Mouse (Mus musculus) liver, embryonic 15.5 days (tissue): ENCODE measurements around the gene Ppm1g. TPM values are rescaled to one million over a fixed set of nuclear protein-coding genes. Genes with fewer than 3 reads are reported as not detected.

Source experiments
- ATAC-seq: fragments of 200-750 bp; cut with Nextera tagmentation; 2 replicates; pipeline ENCODE4 v1.8.0; 2017; ENCODE audit warnings: moderate number of reproducible peaks, mild to moderate bottlenecking, moderate library complexity; ENCODE audit not compliant: insufficient read depth
- H3K27ac ChIP-seq: fragments of 300-500 bp; sonication (generic); replicated peaks from 2 replicates; pipeline ENCODE4 v1.5.1; 2015; ENCODE audit warnings: mild to moderate bottlenecking, inconsistent platforms
- H3K27me3 ChIP-seq: fragments of 300-500 bp; sonication (generic); 2 replicates; pipeline ENCODE4 v1.6.1; 2015; ENCODE audit warnings: mild to moderate bottlenecking, inconsistent platforms
- H3K36me3 ChIP-seq: fragments of 300-500 bp; sonication (generic); replicated peaks from 2 replicates; pipeline ENCODE4 v1.6.1; 2015; ENCODE audit warnings: moderate library complexity, mild to moderate bottlenecking, inconsistent platforms
- H3K4me1 ChIP-seq: fragments of 300-500 bp; sonication (generic); replicated peaks from 2 replicates; pipeline ENCODE4 v1.6.1; 2015; ENCODE audit warnings: inconsistent platforms
- H3K4me2 ChIP-seq: fragments of 300-500 bp; sonication (generic); 2 replicates; pipeline ENCODE4 v1.6.1; 2015; ENCODE audit warnings: moderate library complexity, mild to moderate bottlenecking, inconsistent platforms
- H3K4me3 ChIP-seq: fragments of 300-500 bp; sonication (generic); replicated peaks from 2 replicates; pipeline ENCODE4 v1.5.1; 2015; ENCODE audit warnings: mild to moderate bottlenecking, inconsistent platforms
- H3K9ac ChIP-seq: fragments of 300-500 bp; sonication (generic); 2 replicates; pipeline ENCODE4 v1.6.1; 2015; ENCODE audit warnings: moderate library complexity, mild to moderate bottlenecking, inconsistent platforms
- H3K9me3 ChIP-seq: fragments of 300-500 bp; sonication (generic); replicated peaks from 2 replicates; pipeline ENCODE4 v1.6.1; 2016; ENCODE audit warnings: inconsistent platforms
- WGBS: fragments of 180-500 bp; shearing (Covaris S2); methylation state at CpG from one replicate; pipeline ENCODE4 v1.1.7; 2015; ENCODE audit warnings: mixed read lengths; ENCODE audit not compliant: insufficient replicate concordance; 5-methylcytosine and 5-hydroxymethylcytosine counted together
- polyA plus RNA-seq: library from polyadenylated mRNA; unstranded; fragments of >200 nt; fragmentation: Nextera tagmentation; extraction: Ambion mirVana; gene quantifications from 2 replicates; pipeline ENCODE4 v1.2.1, GENCODE M21; 2015

Gene Ppm1g
- polyA plus RNA-seq, 1 experiment from 2014 or later: 110 TPM

DNA sequence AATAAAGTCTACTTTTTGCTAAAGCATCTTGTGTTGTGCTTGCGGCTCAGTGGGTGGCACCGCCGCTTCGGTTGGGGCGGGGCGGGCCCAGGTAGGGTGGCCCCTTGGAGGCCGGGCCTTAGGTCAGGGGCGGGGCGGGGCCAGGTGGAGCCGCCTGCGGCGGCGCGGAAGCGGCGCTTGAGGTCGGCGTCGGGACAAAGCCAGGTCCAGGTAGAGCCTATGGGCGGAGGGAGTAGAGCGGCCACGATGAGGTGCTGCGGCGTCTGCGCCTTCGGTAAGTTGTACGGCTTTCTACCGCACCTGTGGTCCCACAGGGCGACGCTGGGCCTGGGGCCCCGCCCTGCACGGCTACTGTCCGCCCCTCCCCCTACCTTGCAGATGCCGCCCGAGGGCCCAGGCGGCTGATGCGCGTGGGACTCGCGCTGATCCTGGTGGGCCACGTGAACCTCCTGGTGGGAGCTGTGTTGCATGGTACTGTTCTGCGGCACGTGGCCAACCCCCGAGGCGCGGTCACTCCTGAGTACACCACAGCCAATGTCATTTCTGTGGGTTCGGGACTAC lies 31.1 kb upstream of the Ppm1g start, which contains the start of gene Krtcap3:
Gene Krtcap3 (plus strand): TSS at position 151 of the 561 bp plus-strand sequence.
- ATAC-seq: peak; percentile 76
- H3K9me3 ChIP-seq: no peaks in the 10 kb centered on the region
- H3K27me3 ChIP-seq: no peaks in the 10 kb centered on the region
- H3K36me3 ChIP-seq: peaks cover 52% of the 10 kb centered on the region
- peak within 1 kb of the TSS; percentile 55 for H3K4me3 ChIP-seq
- H3K27ac ChIP-seq: no peak within 1 kb of the TSS
- peak within 1 kb of the TSS; percentile 70 for H3K4me2 ChIP-seq
- WGBS: 60% methylated on average over 47 of the region's 47 CpGs
- H3K4me1 ChIP-seq: peaks cover 34% of the 10 kb centered on the region
- H3K9ac ChIP-seq: no peak within 1 kb of the TSS

GRCm38 (mm10) chr5:31250716-31251115 lies 30.2 kb upstream of the Ppm1g start:
- peaks cover 61% of the 10 kb centered on the region for H3K36me3 ChIP-seq
- H3K4me2 ChIP-seq: no peak overlapping the region
- H3K9me3 ChIP-seq: no peaks in the 10 kb centered on the region
- no peak for ATAC-seq
- no peak overlapping the region for H3K27ac ChIP-seq
- H3K9ac ChIP-seq: no peak overlapping the region
- WGBS: 74% methylated on average over 4 of the region's 4 CpGs
- peaks cover 34% of the 10 kb centered on the region for H3K4me1 ChIP-seq
- no peaks in the 10 kb centered on the region for H3K27me3 ChIP-seq
- H3K4me3 ChIP-seq: no peak overlapping the region

GRCm38 (mm10) chr5:31242191-31242590 lies 21.7 kb upstream of the Ppm1g start:
- H3K4me1 ChIP-seq: peaks cover 19% of the 10 kb centered on the region
- ATAC-seq: no peak
- no peaks in the 10 kb centered on the region for H3K27me3 ChIP-seq
- no peaks in the 10 kb centered on the region for H3K9me3 ChIP-seq
- peak overlapping the region; percentile 99 for H3K9ac ChIP-seq
- peak overlapping the region; percentile 98 for H3K4me3 ChIP-seq
- H3K27ac ChIP-seq: peak overlapping the region; percentile 97; the same call in 1 of the 2 replicates
- H3K36me3 ChIP-seq: peaks cover 37% of the 10 kb centered on the region
- H3K4me2 ChIP-seq: peak overlapping the region; percentile 95
- 27% methylated on average over 10 of the region's 10 CpGs for WGBS

- H3K9ac ChIP-seq: peak overlapping the region; percentile 99
- peaks cover 30% of the 10 kb centered on the region for H3K36me3 ChIP-seq
- H3K27me3 ChIP-seq: no peaks in the 10 kb centered on the region
- ATAC-seq: no peak; the same call in 1 of the 2 replicates
- peaks cover 19% of the 10 kb centered on the region for H3K4me1 ChIP-seq
- peak overlapping the region; percentile 97 for H3K27ac ChIP-seq
- H3K4me2 ChIP-seq: peak overlapping the region; percentile 95
- no peaks in the 10 kb centered on the region for H3K9me3 ChIP-seq
- under 1% methylated on average over 13 of the region's 13 CpGs for WGBS
- H3K4me3 ChIP-seq: peak overlapping the region; percentile 98
Measured at GRCm38 (mm10) chr5:31241522-31242034, 21.1 kb upstream of the Ppm1g start.

- H3K4me3 ChIP-seq: peak within 1 kb of the TSS; percentile 98
- H3K9ac ChIP-seq: peak within 1 kb of the TSS; percentile 99
- peak within 1 kb of the TSS; percentile 97 for H3K27ac ChIP-seq
- peaks cover 19% of the 10 kb centered on the region for H3K4me1 ChIP-seq
- under 1% methylated on average over 92 of the region's 103 CpGs for WGBS
- H3K9me3 ChIP-seq: no peaks in the 10 kb centered on the region
- peak within 1 kb of the TSS; percentile 95 for H3K4me2 ChIP-seq
- H3K27me3 ChIP-seq: no peaks in the 10 kb centered on the region
- ATAC-seq: peak; percentile 97
- H3K36me3 ChIP-seq: peaks cover 24% of the 10 kb centered on the region
Measured at GRCm38 (mm10) chr5:31240637-31241521, 20.4 kb upstream of the Ppm1g start, which contains the start of the genes Nrbp1 and Gm9970. TSS of gene Nrbp1 (plus strand) at chr5:31240864. TSS of gene Gm9970 (minus strand) at chr5:31241232.

GRCm38 (mm10) chr5:31226641-31227040 lies 6.2 kb upstream of the Ppm1g start:
- Histone ChIP-seq H3K36me3 (no peaks in the 10 kb centered on the region), H3K27ac (no peak overlapping the region), H3K9ac (no peak overlapping the region), H3K4me2 (no peak overlapping the region), H3K9me3 (no peaks in the 10 kb centered on the region), H3K4me3 (no peak overlapping the region), H3K27me3 (no peaks in the 10 kb centered on the region), H3K4me1 (peaks cover 1% of the 10 kb centered on the region; the same call in 1 of the 2 replicates)
- no peak for ATAC-seq
- WGBS: 51% methylated on average over 1 of the region's 1 CpGs

DNA sequence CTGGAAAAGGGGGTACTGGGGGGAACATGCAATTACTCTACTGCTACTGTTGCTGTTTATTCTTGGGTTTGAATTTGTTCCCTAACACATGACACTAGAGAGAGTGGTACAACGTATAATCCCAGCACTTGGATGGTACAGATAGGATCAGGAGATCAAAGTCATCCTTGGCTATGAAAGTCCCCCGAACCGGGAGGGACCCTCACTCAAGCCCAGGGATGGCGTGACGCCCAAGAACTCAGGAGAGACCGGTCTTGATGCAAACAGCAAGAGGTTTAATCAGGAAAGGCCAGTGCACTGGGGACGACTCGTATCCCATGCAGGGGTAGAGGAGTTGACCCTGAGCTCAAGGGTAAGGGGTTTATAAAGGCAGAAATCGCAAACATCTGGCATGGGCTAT lies 2.2 kb upstream of the Ppm1g start:
- Histone ChIP-seq H3K27ac (no peak overlapping the region), H3K9me3 (no peaks in the 10 kb centered on the region), H3K27me3 (no peaks in the 10 kb centered on the region), H3K9ac (no peak overlapping the region), H3K4me3 (no peak overlapping the region), H3K4me2 (no peak overlapping the region), H3K36me3 (no peaks in the 10 kb centered on the region), H3K4me1 (peaks cover 24% of the 10 kb centered on the region)
- 79% methylated on average over 9 of the region's 9 CpGs for WGBS
- ATAC-seq: no peak

DNA sequence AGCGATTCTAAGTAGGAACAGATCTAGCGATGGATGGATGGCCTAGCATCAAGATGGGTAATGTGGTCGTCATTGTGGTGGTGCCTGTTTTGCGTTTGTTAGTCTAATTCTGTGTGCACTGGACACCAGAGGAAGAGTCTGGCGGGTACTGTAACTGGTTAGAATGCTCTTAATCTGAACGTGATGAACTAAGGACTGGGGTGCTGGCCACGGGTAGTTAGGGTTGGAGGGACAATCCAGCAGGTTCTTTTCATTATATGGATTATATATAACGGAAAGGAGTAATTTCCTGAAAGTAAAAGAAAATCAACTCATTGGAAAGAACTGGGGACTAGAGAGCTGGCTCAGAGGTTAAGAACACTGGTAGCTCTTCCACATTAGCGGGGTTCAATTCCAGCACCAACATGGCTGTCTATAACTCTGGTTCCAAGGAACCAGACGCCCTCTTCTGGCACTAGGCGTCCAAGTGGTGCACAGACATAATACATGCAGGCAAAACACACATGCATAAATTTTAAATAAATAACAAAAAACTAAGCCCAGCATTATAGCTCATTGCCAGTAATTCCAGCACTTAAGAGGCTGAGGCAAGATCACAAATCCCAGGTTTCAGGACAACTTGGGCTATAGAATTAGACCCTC lies 938 bp upstream of the Ppm1g start:
- 10% methylated on average over 11 of the region's 11 CpGs for WGBS
- peak overlapping the region; percentile 76 for H3K9ac ChIP-seq
- peaks cover 36% of the 10 kb centered on the region for H3K4me1 ChIP-seq

DNA sequence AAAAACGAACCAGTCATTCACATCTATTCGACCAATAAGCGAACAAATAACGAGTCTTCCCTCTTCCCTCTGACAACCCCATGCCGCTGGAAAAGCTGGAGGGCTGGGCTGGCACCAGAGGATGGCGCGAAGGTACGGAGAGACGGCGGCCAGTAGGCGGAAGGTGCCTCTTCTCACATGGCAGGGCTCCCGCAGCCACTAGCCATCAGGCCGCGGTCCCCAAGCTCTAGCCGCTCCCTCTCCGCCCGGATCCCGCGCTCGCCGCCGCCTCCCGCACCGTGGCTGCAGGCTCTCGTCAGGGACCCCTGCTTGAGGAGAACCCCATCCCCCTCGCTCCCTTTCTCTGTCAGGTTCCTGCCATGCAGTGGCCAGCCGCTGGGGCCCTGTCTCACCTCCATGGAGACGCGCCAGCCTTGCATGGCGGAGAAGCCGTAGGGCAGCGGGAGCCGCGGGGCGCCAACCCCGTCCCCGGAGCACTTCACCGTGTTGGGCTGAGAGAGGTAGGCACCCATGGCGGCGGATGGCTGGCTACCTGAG lies 508 bp downstream of the Ppm1g start:
- Histone ChIP-seq H3K9ac (peak overlapping the region; percentile 96), H3K27me3 (no peaks in the 10 kb centered on the region), H3K36me3 (peaks cover 7% of the 10 kb centered on the region; the same call in 1 of the 2 replicates), H3K4me3 (peak overlapping the region; percentile 100), H3K4me1 (peaks cover 47% of the 10 kb centered on the region), H3K27ac (peak overlapping the region; percentile 95), H3K4me2 (peak overlapping the region; percentile 85), H3K9me3 (no peaks in the 10 kb centered on the region)
- under 1% methylated on average over 39 of the region's 40 CpGs for WGBS
- peak; percentile 55 for ATAC-seq

More for the DNA sequence above, 938 bp upstream of the Ppm1g start:
- no peak for ATAC-seq
- H3K4me3 ChIP-seq: peak overlapping the region; percentile 100
- peaks cover 1% of the 10 kb centered on the region; the same call in 1 of the 2 replicates for H3K36me3 ChIP-seq
- H3K9me3 ChIP-seq: no peaks in the 10 kb centered on the region
- peak overlapping the region; percentile 88 for H3K27ac ChIP-seq
- no peaks in the 10 kb centered on the region for H3K27me3 ChIP-seq
- H3K4me2 ChIP-seq: peak overlapping the region; percentile 85

DNA sequence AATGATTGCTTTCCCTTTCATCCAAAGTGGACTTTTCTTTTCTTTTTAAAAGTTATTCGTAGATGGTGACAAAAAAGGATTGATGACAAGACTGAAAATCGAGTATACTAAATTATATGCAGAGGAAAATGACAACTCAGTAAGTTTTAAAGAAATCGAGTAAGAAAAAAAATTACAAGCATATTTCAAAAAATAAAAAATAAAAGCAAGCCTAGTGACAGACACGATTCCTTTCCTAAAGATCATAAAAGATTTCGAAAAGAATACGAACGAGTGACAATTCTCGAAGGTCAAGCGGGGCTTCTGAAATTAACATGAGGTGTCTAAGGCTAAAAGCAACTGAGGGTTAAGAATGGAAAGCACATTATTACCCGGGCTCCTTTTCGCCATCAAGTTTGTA lies 1.0 kb downstream of the Ppm1g start:
- ATAC-seq: no peak
- peaks cover 7% of the 10 kb centered on the region; the same call in 1 of the 2 replicates for H3K36me3 ChIP-seq
- peaks cover 52% of the 10 kb centered on the region for H3K4me1 ChIP-seq
- peak overlapping the region; percentile 96 for H3K9ac ChIP-seq
- peak overlapping the region; percentile 95 for H3K27ac ChIP-seq
- under 1% methylated on average over 11 of the region's 11 CpGs for WGBS
- peak overlapping the region; percentile 100 for H3K4me3 ChIP-seq
- no peaks in the 10 kb centered on the region for H3K9me3 ChIP-seq
- H3K4me2 ChIP-seq: peak overlapping the region; percentile 85
- no peaks in the 10 kb centered on the region for H3K27me3 ChIP-seq
